Mouse (Mus musculus) left cerebral cortex, adult 11 months (tissue): ENCODE results near the gene Ppox.
"Not testable (repeated sequence)": the region's sequence is repeated elsewhere in the genome, so short reads cannot be mapped to it uniquely, and the experiment has no call there.

Experiments
- DNase-seq: peaks from one replicate; pipeline ENCODE4 v3.0.0; 2022; ENCODE audit warnings: low spot score

Gene Ppox

DNA sequence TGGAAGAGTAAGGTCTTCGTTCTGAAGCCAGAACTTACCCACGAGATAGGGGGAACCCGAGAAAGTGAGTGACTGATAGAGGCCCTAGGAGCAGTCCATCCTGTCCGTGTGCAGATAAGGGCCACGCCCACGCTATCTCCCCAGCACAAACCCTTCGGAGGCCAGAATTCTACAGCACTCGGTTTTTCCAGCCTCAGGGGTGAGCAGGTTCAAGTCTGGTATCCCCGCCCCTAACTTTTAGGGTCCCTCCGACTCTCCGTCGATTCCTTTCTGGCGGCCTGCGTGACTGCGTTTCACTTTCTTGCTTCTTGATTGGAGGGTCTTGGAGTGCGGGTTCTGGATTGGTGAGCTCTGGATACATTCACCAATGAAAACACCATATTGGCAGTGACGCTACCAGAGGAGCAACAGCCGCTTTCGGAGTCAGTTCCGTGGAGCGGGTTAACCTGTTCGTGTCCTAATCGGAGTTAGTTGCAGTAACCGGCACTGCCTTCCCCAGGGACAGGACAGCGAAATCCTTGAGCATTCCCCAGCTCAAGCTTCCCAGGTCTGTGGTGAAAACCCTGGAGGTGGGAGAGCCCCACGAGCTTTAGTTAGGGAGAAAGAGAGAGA, at the start of gene Ppox:
Ppox (minus strand) TSS at position 271 of the 612 bp plus-strand sequence.
- peak; percentile 94 for DNase-seq

DNA sequence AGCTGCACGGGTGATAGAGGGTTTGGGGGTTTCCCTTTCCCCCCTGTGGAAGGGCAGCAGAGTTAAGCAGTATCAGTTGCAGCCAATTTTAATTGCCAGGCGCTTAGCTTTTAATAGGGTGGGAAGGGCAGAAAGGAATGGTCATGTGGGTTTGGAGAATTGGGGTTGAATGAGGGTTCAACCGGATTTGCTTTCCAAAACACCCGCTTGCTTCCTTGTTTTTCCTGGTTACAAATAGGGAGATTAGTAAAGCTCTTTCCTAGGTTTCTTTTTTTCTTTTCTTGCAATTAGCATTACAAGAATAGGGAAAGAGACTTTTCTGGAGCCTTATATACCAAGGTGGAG, 49.2 kb upstream of the Ppox start:
- no peak for DNase-seq

DNA sequence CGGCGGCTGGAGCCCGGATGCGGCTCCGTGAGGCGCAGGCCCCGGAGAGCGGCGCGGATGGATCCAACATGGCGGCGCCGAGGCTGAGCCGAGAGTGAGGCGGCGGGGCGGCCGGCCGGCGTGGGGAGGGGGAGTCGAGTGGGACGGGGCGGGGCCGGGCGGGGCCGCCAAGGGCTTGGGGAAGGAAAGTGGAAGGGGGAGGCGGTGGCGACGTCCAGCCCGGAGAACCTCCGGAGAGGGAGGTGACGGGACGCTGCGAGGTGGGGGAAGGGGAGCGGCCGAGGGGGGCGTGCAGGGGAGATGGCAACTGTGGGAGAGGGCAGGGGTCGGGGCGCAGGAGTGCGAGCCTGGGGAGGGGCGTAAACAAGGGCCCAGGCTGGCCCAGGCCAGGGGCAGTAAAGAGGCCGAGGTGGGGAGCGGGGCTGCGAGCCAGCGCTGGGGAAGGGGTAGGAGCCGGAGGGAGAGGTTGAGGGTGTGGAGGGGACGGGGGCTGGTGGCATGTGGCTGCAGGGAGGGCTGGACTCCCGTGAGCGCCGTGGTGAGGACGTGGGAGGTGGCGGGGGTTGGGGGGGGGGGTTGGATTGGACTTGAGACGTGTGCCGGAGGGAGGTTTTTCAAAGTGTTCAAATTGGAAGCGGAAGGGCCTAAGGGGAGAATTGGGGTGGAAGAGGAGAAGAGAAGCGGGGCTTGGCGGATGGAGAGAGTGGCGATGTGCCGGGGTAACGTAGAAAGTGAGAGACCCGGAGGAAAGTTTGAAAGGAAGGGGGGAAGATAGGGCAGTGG, 48.6 kb upstream of the Ppox start:
- DNase-seq, result no peak

DNA sequence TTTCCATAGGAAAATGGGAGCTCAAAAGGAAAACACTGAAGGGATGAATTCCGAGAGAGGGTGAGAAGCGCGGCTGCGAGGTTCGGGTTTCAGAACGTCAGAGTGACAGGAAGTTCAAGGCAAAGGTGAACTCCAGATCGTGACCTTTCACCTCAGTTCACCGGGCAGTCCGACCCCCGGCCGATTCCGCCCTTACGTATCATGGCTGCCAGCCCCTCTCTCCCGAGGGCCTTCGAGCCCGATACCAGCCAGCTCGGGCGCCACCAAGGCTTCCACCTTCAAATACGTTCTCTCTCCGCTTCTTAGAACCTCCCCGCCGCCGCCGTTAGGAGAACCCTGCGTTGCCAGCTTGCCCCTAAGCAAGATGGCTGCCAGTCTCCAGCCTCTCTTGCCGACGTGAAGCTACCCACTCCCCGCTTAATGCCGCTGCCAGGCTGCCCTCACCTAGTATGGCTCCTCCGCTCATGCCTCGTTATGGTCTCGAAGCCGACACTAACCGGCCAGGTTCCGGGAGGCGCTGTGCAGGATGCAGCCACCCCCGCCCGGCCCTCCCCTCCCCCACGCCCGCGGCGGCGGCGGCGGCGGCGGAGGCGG, 48.0 kb upstream of the Ppox start, which contains the start of gene Dedd:
Dedd (plus strand) TSS at position 307 of the 594 bp plus-strand sequence.
- peak; percentile 93 for DNase-seq

DNA sequence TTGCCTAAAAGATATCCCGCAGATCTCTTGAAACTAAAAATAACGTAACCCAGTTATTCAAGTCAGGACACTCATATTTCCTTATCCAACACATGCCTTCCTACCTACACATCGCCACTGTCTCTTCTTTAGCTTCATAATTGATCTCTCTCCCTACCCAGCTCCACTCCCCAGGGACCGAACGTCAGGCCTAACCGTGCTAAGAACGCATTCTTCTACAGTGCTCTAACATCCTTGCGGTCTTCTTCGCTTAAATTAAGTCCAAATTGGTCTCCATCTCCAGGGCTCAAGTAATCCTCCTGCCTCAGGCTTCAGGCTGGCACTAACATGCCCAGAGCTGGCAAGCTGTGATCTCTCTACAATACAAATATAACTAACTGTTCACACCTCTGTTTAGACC, 47.3 kb upstream of the Ppox start:
- DNase-seq, result no peak

- not testable (repeated sequence) for DNase-seq
Measured at GRCm38 (mm10) chr1:171326588-171326987, 45.6 kb upstream of the Ppox start.

- no peak for DNase-seq
Measured at GRCm38 (mm10) chr1:171325571-171325970, 44.6 kb upstream of the Ppox start.

GRCm38 (mm10) chr1:171322012-171322411, 41.0 kb upstream of the Ppox start:
- DNase-seq, result no peak

DNA sequence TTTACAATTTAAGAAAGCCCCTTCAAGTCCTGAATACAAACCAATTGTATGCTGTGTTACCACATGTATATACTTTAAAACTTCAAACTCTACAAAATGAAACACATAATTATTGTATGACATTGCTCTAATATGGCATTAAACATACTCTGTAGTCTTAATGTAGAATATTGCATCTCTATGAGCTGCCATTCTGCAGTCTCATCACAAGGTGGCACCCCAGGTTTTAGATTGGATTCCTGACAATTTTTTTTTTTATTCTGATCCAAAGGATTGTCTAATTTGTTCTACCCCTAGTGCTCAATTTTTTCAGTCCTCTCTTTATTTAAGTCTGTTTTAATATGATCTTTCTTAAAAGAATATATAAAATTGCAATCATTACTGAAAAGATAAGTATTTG, 40.4 kb upstream of the Ppox start:
- no peak for DNase-seq

DNA sequence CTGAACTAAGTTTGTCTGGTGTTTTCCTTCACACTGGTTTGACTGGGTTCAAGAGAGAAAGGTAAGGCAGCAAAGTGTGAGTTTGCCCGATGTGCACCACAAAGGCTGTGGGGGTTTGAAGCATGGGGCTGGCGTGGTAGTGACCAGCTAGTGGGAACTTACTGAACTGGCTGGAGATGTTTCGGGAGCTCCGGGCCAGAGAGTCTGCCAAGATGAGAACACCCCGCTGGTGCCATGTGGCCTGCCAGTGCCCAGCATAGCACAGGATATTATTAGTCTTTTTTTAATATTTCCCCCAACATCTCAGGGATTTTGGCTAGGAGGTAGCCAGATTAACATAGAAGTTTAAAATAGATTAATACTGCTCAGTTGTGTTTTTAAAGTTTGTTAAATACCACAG, 39.2 kb upstream of the Ppox start:
- DNase-seq, result no peak

- DNase-seq, result no peak
Measured at GRCm38 (mm10) chr1:171319748-171320147, 38.8 kb upstream of the Ppox start.

GRCm38 (mm10) chr1:171309321-171309720, 28.3 kb upstream of the Ppox start:
- DNase-seq, result no peak

- not testable (repeated sequence) for DNase-seq
Measured at GRCm38 (mm10) chr1:171306157-171306556, 25.2 kb upstream of the Ppox start.

DNA sequence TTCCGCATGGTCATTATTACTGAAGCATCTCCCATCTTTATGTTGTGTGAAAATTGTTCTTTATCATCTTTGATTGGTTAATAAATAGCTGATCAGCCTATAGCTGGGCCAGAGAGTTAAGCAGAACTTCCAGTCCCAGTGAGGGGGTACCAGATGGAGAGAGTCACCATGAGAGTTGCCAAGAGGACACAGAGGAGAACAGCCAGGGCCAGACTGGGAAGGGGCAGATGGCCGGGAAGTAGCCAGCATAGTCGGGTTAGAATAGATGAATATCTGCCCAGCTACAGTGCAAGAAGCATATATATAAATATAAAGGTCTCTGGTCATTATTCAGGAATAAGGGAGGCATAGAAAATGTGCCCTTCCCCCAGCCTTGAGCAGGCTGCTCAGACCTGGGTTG, 17.2 kb upstream of the Ppox start:
- DNase-seq, result no peak

DNA sequence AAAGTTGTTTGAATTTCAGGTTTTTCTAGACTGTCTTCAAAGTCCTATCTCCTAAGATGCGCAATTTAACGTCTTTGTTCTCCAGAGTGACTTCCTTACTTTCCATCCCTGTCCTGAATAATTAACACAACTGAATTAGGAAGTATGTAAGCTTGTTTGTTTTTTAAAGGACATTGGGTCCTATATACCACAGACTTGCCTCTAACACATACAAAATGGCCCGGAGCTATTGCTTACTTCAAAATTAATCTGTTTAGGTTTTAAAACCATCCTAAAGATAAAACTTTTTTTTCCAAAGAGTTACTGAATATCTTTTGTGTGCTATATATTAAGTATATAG, 14.0 kb upstream of the Ppox start:
- no peak for DNase-seq

DNA sequence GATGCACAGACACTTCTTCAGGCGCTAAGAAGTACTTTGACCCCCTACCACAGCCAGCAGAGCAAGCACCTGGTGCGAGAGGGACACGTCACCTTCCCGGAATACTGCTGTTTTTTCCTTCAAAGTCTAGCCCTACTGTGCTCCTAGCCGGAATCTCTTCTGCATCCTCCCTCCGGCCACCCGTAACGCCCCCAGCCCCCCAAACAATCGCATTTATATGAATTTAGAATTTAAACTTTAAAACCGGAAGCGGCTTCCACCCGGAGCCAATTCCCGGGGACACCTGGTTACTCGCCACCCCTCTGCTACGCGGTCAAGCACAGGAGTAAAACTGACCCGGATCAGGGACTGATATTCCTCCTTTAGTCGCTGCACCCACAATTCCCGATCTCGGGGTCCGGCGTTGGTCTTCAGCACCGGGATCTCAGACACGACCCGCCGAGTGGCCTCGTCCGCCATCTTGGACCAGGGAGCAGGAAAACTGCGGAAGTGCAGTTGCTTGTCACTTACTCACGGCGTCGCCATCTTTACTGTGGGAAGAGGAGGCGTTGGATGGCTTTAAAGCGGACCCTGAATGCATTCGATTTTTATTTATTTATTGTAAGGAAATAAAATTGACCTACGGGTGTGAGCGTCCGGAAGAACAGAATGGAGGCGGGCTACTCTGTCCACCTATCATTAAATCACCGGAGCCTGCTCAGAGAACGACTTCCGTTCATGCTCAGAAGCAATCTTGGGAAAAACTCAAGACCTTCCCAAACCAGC, 13.5 kb upstream of the Ppox start, which contains the start of gene Ufc1:
Ufc1 (minus strand) TSS at position 727 of the 765 bp plus-strand sequence.
- peak; percentile 83 for DNase-seq

DNA sequence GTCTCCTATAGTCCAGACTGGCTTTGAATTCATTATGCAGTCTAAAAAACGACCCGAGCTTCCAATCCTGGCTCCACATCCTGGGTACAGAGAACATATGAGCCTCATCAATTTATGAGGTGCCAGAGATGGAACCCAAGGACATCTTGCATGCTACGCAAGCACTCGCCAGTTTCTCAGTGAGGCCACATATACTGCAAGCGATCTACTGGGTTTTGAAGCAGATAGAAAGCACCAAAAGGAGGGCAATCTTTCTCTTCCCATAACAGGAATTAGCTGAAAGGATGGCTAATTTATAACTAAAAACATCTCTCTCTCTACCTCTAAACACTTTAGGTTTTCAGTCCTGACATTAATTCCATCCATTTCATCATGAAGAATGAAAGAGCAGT, 12.9 kb upstream of the Ppox start:
- DNase-seq, result no peak

- no peak for DNase-seq
Measured at GRCm38 (mm10) chr1:171293351-171293750, 12.4 kb upstream of the Ppox start.

GRCm38 (mm10) chr1:171288328-171288727, 7.3 kb upstream of the Ppox start:
- DNase-seq, result no peak

DNA sequence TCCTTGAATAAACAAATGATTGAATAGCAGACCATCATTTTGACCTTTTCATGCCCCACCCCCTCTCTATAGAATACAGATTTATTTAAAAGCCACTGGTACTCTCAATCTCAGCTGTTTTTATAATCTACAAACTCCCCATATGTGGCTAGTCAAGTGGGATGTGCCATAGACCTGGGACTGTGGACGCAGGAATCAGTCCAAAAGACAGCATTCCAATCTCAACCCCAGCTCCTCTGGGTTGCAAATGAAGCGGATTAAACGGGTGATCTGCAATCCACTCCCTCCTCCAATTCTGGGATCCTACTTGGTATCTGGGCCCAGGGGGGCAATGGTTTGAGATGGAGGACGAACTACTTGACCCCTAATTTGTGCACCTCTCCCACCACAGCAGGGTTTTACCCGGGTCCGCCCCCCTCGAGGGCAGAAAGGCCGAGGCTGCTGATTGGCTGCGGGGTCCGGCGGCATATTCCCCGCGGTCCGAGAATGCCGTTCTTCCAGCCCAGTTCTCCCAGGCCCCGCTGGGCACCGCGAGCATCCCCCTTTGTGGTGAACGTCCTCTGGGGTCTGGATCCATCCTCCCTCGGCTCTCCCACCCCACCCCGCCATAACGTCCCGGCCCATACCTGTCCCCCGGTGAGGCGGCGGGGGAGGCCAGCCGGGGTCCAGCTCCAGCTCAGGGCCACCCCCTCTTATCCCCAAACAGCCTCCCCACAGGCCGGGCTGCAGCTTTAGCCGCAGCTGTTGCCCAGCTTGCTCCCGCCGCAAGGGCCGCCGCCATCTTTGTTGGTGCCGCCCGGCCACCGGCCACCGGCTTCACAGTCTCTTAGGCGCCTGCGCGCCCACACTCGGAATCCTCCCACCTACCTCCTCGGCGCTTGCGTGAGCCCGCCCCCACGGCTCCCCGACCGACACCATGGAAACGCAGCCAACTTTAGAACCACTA, 6.4 kb upstream of the Ppox start, which contains the start of gene Usp21:
Usp21 (minus strand) TSS at position 856 of the 946 bp plus-strand sequence.
- DNase-seq, result peak; percentile 88

DNA sequence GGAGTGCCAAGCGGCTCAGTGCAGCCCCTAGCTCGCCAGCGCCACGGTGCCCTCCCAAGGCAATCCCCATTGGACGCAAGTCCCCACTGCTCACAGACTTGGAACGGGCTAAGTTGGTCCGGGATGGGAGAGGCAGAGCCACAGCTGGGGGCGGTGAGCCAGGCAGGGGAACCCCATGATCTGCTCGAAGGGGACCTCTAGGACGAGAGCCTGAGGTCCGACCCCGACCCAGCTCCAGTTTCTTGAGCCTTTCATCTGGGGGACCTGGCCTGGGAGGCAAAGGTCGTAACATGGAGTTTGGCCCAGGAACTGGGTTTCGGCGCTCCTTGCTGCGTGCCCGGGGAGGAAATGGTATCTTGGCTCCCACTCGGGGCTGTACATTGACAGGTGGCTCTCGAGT, 5.5 kb upstream of the Ppox start:
- no peak for DNase-seq
